Mouse (Mus musculus) midbrain, embryonic 10.5 days (tissue): ENCODE results near the gene Abr. TPM values are rescaled to one million over a fixed set of nuclear protein-coding genes. Genes with fewer than 3 reads are reported as not detected.

Experiments
- DNase-seq: peaks from one replicate; pipeline ENCODE4 v3.0.0-alpha.2; 2017; ENCODE audit warnings: low spot score
- H3K27ac ChIP-seq: fragments of 300-500 bp; sonication (generic); replicated peaks from 2 replicates; pipeline ENCODE4 v1.5.1; 2016; ENCODE audit warnings: mild to moderate bottlenecking
- H3K27me3 ChIP-seq: fragments of 300-500 bp; sonication (generic); 2 replicates; pipeline ENCODE4 v1.6.1; 2016; ENCODE audit warnings: low read depth, mild to moderate bottlenecking; ENCODE audit not compliant: poor library complexity, severe bottlenecking
- H3K36me3 ChIP-seq: fragments of 300-500 bp; sonication (generic); 2 replicates; pipeline ENCODE4 v1.6.1; 2016; ENCODE audit warnings: mild to moderate bottlenecking, moderate library complexity
- H3K4me1 ChIP-seq: fragments of 300-500 bp; sonication (generic); 2 replicates; pipeline ENCODE4 v1.6.1; 2016
- H3K4me3 ChIP-seq: fragments of 300-500 bp; sonication (generic); 2 replicates; pipeline ENCODE4 v1.5.1; 2016; ENCODE audit warnings: mild to moderate bottlenecking, moderate library complexity
- H3K9me3 ChIP-seq: fragments of 300-500 bp; sonication (generic); replicated peaks from 2 replicates; pipeline ENCODE4 v1.6.1; 2016; ENCODE audit warnings: mild to moderate bottlenecking
- WGBS: fragments of 180-500 bp; shearing (Covaris S2); methylation state at CpG from one replicate; pipeline ENCODE4 v1.1.7; 2016; 5-methylcytosine and 5-hydroxymethylcytosine counted together
- polyA plus RNA-seq: library from polyadenylated mRNA; unstranded; fragments of >200 nt; fragmentation: Nextera tagmentation; extraction: Ambion mirVana; gene quantifications from 2 replicates; pipeline ENCODE4 v1.2.1, GENCODE M21; 2016

The Abr gene
- polyA plus RNA-seq, 1 experiment from 2014 or later: 26.9 TPM

GRCm38 (mm10) chr11:76523356-76523755 lies 98.8 kb downstream of the Abr start:
- Histone ChIP-seq H3K27me3 (no peaks in the 10 kb centered on the region), H3K4me3 (0 out of 2 replicates have a peak overlapping the region, but pooled peaks have one; percentile 9), H3K36me3 (no peaks in the 10 kb centered on the region; the same call in 1 of the 2 replicates), H3K27ac (peak overlapping the region; percentile 67), H3K9me3 (no peaks in the 10 kb centered on the region), H3K4me1 (peaks cover 22% of the 10 kb centered on the region)
- peak; percentile 71 for DNase-seq
- 12% methylated on average over 4 of the region's 4 CpGs for WGBS

DNA sequence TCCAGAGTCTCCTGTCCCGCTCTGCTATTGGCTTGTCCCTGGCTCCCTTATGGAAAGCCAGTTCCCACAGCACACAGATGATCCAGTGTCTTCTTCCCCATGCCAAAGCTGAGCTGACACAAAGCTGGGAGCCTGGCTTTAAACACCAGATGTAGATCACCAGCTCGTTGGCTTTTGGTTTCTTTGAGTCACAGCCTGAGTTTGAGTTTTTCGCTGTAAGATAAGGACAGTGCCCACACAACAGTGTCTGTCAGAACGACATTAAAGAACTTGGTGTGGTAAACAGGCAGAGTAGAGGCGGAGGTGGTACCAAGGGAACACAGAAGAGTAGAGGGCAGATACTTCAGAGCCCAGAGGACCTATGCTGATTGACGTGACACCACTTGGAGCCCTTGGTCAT lies 101.2 kb downstream of the Abr start:
- H3K27me3 ChIP-seq: no peaks in the 10 kb centered on the region
- no peak overlapping the region for H3K4me3 ChIP-seq
- no peak overlapping the region for H3K27ac ChIP-seq
- peaks cover 22% of the 10 kb centered on the region for H3K4me1 ChIP-seq
- no peak for DNase-seq
- H3K9me3 ChIP-seq: no peaks in the 10 kb centered on the region
- WGBS: 90% methylated on average over 6 of the region's 6 CpGs
- peaks cover under 1% of the 10 kb centered on the region; the same call in 1 of the 2 replicates for H3K36me3 ChIP-seq

DNA sequence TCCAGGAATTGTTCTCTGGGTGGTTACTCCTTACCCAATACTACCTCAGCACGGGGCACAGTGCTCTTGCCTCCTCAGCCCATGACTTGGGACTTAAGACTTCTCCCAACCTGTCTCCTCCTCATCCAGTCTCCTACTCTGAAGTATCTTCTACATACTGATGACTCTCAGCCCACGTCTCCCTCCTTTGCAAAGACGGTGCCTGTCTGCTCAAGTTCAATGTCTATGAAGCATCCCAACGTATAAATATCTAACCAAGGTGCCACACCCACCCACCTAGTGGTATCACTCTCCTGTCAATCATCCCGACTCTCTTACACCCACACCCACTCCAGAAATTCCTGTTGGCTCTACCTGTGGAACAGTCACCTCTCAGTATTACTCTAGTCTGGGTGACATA lies 103.5 kb downstream of the Abr start:
- H3K27me3 ChIP-seq: no peaks in the 10 kb centered on the region
- peaks cover 15% of the 10 kb centered on the region for H3K4me1 ChIP-seq
- peaks cover 3% of the 10 kb centered on the region; the same call in 1 of the 2 replicates for H3K36me3 ChIP-seq
- 88% methylated on average over 5 of the region's 5 CpGs for WGBS
- no peak overlapping the region for H3K27ac ChIP-seq
- H3K9me3 ChIP-seq: no peaks in the 10 kb centered on the region
- no peak for DNase-seq
- H3K4me3 ChIP-seq: no peak overlapping the region

DNA sequence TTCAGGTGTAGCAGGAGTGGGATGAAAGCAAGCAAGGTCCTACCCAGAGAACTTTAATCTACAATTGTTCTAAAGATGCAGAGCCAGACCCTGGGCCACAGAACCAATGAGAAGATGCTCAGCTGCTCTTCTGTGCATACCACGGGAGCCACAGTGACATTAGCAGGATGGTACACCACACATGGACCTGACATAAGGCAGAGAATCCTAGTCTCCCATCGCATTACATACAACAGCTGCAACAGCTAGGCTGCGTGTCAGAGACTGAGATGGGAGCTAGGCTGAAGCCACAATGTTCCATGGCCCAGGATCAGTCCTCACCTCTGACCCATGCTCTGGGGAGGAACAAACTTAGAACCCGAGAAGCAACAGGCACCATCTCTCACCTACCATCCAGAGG lies 104.0 kb downstream of the Abr start:
- Histone ChIP-seq H3K27ac (no peak overlapping the region), H3K27me3 (no peaks in the 10 kb centered on the region), H3K4me3 (no peak overlapping the region), H3K36me3 (peaks cover 3% of the 10 kb centered on the region; the same call in 1 of the 2 replicates), H3K9me3 (no peaks in the 10 kb centered on the region), H3K4me1 (peaks cover 10% of the 10 kb centered on the region)
- no peak for DNase-seq
- WGBS: 89% methylated on average over 4 of the region's 4 CpGs

DNA sequence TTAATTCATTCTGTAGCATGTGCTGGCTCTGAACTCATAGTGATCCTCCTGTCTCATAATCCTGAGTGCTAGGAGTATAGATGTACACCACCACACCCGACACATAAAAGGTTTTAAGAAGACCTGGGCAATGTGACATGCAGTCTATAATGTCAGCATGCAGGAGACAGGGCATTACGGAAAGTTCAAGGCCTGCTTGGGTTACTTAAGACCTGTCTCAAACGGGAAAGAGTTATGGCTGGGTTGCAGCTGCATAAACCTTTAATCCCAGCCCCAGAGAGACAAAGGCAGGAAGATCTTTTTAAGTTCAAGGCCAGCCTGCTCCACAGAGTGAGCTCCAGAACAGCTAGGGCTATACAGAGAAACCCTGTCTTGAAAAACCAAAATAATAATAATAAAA lies 105.2 kb downstream of the Abr start:
- no peak overlapping the region for H3K4me3 ChIP-seq
- no peaks in the 10 kb centered on the region for H3K27me3 ChIP-seq
- peaks cover 3% of the 10 kb centered on the region; the same call in 1 of the 2 replicates for H3K36me3 ChIP-seq
- WGBS: 85% methylated on average over 3 of the region's 3 CpGs
- DNase-seq: no peak
- no peak overlapping the region for H3K27ac ChIP-seq
- 0 out of 2 replicates have a peak, but pooled peaks cover 4% of the 10 kb centered on the region for H3K4me1 ChIP-seq
- H3K9me3 ChIP-seq: no peaks in the 10 kb centered on the region

- H3K4me3 ChIP-seq: no peak overlapping the region
- H3K4me1 ChIP-seq: 0 out of 2 replicates have a peak, but pooled peaks cover 4% of the 10 kb centered on the region
- H3K36me3 ChIP-seq: peaks cover 6% of the 10 kb centered on the region; the same call in 1 of the 2 replicates
- H3K27ac ChIP-seq: no peak overlapping the region
- H3K27me3 ChIP-seq: no peaks in the 10 kb centered on the region
- WGBS: 89% methylated on average over 11 of the region's 11 CpGs
- no peak for DNase-seq
- H3K9me3 ChIP-seq: no peaks in the 10 kb centered on the region
Observed at GRCm38 (mm10) chr11:76515123-76515522, 107.0 kb downstream of the Abr start.

DNA sequence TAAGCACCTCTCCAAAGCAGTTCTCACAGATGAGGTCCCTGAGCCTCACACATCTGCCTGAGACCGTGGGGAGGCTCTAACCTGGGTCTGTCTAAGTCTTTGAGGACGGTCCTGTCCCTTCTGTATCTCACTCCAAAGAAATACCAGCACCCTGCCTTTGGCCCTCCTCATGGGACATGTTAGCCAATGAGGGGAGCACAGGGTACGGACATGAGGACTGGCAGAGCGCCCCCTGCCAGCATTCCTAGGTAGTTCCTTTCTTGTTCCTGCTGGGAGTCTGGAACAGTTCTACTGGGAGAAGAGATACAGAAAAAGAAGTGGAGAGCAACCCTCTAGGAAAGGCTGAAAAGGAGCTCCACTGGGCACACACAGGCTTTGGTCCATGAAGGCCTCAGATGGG lies 111.1 kb downstream of the Abr start:
- no peaks in the 10 kb centered on the region for H3K27me3 ChIP-seq
- no peak overlapping the region for H3K27ac ChIP-seq
- no peak overlapping the region for H3K4me3 ChIP-seq
- DNase-seq: no peak
- peaks cover 14% of the 10 kb centered on the region for H3K36me3 ChIP-seq
- peaks cover 27% of the 10 kb centered on the region for H3K4me1 ChIP-seq
- WGBS: 55% methylated on average over 4 of the region's 4 CpGs
- no peaks in the 10 kb centered on the region for H3K9me3 ChIP-seq

GRCm38 (mm10) chr11:76509751-76510723 lies 112.1 kb downstream of the Abr start:
- no peak for DNase-seq
- WGBS: 87% methylated on average over 13 of the region's 13 CpGs
- H3K27me3 ChIP-seq: no peaks in the 10 kb centered on the region
- H3K9me3 ChIP-seq: no peaks in the 10 kb centered on the region
- H3K27ac ChIP-seq: 0 out of 2 replicates have a peak overlapping the region, but pooled peaks have one; percentile 46
- H3K36me3 ChIP-seq: peaks cover 17% of the 10 kb centered on the region; the same call in 1 of the 2 replicates
- no peak overlapping the region for H3K4me3 ChIP-seq
- H3K4me1 ChIP-seq: peaks cover 27% of the 10 kb centered on the region

DNA sequence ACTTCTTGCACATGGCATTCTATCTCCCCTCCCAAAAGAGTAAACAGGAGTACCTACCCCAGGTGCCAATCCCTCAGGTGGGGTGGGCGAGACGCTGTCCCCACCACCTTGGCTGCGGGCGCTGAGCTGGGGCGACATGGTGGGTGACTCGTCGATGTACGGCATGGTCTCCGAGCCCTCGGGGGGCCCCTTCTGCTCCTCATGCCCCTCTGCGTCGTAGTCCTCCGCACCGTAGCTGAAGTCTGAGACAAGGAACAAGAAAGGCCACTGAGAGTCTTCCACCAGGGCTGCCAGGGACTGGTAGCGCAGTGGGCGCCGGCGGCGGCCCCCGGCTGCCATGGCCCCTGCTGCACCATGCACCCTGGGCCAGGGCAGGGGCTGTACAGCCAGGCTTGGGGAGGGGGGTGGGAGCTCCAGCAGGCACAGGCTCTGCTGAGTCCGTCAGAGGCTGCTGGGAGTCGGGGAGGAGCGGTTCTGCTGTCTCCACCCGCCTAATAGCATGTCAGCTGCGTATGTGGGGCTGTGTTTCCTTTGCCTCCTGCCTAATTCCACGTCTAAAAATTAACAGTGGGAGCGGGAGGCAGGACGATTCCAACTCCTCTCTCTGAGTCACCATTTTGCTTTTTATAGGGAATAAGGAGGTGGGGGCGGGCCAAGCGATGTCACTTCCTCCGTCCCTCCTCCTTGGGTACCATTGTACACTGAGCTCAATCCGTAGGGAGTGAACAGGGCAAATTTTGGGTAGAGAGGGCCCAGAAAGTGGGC lies 113.1 kb downstream of the Abr start:
- H3K9me3 ChIP-seq: no peaks in the 10 kb centered on the region
- H3K36me3 ChIP-seq: peaks cover 24% of the 10 kb centered on the region; the same call in 1 of the 2 replicates
- 0 out of 2 replicates have a peak overlapping the region, but pooled peaks have one; percentile 33 for H3K27ac ChIP-seq
- H3K4me3 ChIP-seq: no peak overlapping the region
- no peak for DNase-seq
- WGBS: 91% methylated on average over 32 of the region's 32 CpGs
- peaks cover 27% of the 10 kb centered on the region for H3K4me1 ChIP-seq
- no peaks in the 10 kb centered on the region for H3K27me3 ChIP-seq

DNA sequence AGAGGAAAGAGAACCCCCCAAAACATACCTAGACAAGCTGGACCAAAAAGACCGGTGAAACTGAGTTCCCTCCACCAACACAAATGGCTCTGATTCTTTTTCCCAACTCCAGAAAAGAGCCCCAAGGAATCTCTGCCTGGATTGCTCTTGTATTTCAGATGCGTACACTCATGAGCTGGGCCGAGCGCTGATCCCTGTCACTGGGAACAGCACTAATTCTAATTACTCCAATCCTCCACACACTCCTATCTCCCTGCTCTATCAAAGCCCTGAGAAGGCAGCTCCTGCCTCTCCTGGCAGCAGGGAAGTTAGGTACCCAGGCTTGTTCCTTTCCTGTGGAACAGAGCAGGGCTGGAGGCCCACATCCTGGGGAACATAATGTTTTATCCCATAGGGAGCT lies 114.0 kb downstream of the Abr start:
- Histone ChIP-seq H3K36me3 (peaks cover 27% of the 10 kb centered on the region), H3K4me1 (peaks cover 27% of the 10 kb centered on the region), H3K4me3 (no peak overlapping the region), H3K9me3 (no peaks in the 10 kb centered on the region), H3K27ac (peak overlapping the region; percentile 61; the same call in 1 of the 2 replicates), H3K27me3 (no peaks in the 10 kb centered on the region)
- no peak for DNase-seq
- 86% methylated on average over 4 of the region's 4 CpGs for WGBS

DNA sequence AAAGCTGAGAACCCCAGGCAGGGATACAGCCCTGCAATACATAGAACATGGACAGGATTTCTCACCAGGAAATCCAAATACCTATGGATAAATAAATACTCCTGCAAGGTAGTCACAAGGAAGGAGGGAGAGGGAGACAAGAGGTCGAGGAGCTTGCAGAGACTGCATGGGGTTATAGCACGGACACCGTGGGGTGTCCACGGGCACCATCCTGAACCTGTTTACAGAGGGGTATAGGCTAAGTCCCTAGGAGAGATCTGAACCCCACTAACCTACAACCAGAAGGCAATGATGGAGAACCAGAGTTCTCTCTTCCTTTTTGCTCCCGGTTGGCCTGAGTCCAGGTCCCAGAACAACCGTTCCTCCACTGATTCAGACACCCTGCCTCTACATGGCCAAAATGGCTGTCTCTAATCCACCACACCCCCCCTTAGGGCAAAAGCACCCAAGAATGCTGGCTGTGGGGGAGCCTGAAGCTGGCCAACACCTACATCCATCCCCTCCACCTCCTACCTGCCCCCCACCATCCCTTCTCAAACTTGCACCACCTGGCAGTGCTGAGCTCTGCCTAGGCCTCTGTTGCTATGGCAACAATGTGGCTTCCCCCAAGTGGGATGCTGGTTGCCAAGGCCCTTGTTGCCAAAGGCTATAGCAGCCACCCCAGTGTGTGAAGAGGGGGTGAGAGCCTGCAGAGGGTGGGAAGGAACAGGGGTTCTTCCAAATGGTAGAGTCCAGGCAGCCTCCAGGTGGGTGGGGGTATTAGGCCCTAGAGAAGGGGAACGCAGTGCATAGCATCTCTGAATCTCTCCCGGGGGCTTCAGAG lies 114.6 kb downstream of the Abr start:
- Histone ChIP-seq H3K27ac (peak overlapping the region; percentile 61), H3K4me3 (no peak overlapping the region), H3K36me3 (peaks cover 33% of the 10 kb centered on the region), H3K9me3 (no peaks in the 10 kb centered on the region), H3K27me3 (no peaks in the 10 kb centered on the region), H3K4me1 (peaks cover 27% of the 10 kb centered on the region)
- WGBS: 81% methylated on average over 8 of the region's 8 CpGs
- DNase-seq: peak; percentile 29
